Mouse (Mus musculus): Measurements from ENCODE around the gene Gm5142.

DNA sequence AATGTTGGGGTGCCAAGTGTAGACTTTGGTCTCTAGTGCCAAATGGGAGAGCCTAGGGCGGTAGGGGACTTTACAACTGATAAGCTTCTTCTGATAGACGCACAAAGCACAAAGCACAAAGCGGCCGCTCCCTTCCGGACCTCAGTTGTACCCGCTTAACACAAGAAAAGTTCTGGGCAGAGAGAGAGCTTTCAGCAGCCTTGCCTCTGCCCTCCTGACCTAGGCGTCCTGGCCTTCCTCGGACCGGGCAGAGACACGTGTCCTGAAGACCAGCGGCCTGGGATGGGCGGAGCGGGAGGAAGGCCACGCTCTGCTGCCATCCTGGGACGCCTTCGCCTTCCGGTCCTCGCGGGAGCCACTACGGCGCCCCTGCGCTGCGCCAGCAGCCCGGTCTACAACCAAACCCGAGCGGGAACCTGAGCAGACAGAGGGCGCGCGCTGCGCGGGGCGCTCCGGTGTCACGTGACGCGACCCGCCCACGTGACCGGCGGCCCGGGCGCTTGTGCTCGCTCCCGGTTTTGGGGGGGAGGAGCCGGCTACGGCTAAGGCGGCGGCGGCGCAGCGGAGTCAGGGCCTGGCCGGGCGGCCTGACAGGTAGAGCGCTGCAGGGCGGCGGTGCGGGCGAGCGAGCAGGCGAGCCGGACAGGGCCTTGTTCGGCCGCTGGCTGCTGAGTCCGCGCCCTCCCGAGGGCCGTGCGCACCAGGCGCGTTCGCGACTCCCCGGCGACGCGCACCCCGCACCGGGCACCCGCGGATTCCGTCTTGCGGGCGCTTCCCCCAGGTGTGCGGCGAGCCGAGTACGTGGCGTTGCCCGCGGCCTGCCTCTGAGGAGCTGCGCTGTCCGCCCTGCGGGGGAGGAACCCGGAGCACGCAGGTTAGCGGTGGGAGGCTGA, 22.4 kb upstream of the Gm5142 start, which contains the start of gene Rcbtb1:
- peak; percentile 28; the same call in 1 of the 2 replicates for TF ChIP-seq CTCF (IDR thresholded peaks at IDR 0.05; ENCODE audit: borderline replicate concordance, insufficient read depth, low read depth, low read length)
- peak; percentile 42 for TF ChIP-seq POLR2A (IDR thresholded peaks at IDR 0.05; ENCODE audit: borderline replicate concordance, insufficient read depth, low read length)
